Mouse (Mus musculus) thymus, adult 2 months (tissue): ENCODE results near the gene Topaz1. TPM values are rescaled to one million over a fixed set of nuclear protein-coding genes. Genes with fewer than 3 reads are reported as not detected.

ENCODE experiments used
- DNase-seq: peaks from one replicate; pipeline ENCODE4 v3.0.0; 2021
- H3K27ac ChIP-seq: fragments of 200-500 bp; 2 replicates; pipeline ENCODE4 v1.5.1; 2012; ENCODE audit warnings: low read length, control low read depth; ENCODE audit not compliant: control insufficient read depth, insufficient read depth
- H3K27me3 ChIP-seq: fragments of 200-500 bp; 2 replicates; pipeline ENCODE4 v1.6.1; 2012; ENCODE audit warnings: mild to moderate bottlenecking, low read length, moderate library complexity, mixed read lengths; ENCODE audit not compliant: control insufficient read depth, insufficient read depth
- H3K36me3 ChIP-seq: fragments of 200-500 bp; 2 replicates; pipeline ENCODE4 v1.6.1; 2012; ENCODE audit warnings: mild to moderate bottlenecking, low read length, moderate library complexity; ENCODE audit not compliant: control insufficient read depth, insufficient read depth
- H3K4me1 ChIP-seq: fragments of 200-500 bp; replicated peaks from 2 replicates; pipeline ENCODE4 v1.6.1; 2012; ENCODE audit warnings: low read length; ENCODE audit not compliant: control insufficient read depth, insufficient read depth
- H3K4me3 ChIP-seq: fragments of 200-500 bp; 2 replicates; pipeline ENCODE4 v1.5.1; 2012; ENCODE audit warnings: mild to moderate bottlenecking, low read length, control low read depth, moderate library complexity; ENCODE audit not compliant: control insufficient read depth, insufficient read depth
- CTCF ChIP-seq: fragments of 200-500 bp; IDR thresholded peaks from 2 replicates; pipeline ENCODE4 v1.5.1; 2012; ENCODE audit warnings: mild to moderate bottlenecking, control low read depth, low read length, moderate library complexity, borderline replicate concordance; ENCODE audit not compliant: control insufficient read depth, poor library complexity, insufficient read depth; ENCODE audit errors: extremely low read depth
- POLR2A ChIP-seq: fragments of 200-500 bp; IDR thresholded peaks from 2 replicates; pipeline ENCODE4 v1.6.1; 2012; ENCODE audit warnings: mild to moderate bottlenecking, low read length, control low read depth, moderate library complexity; ENCODE audit not compliant: control insufficient read depth, poor library complexity, insufficient read depth; ENCODE audit errors: extremely low read depth
- WGBS: fragments of 180-500 bp; shearing (Covaris S2); methylation state at CpG from one replicate; pipeline ENCODE4 v1.1.7; 2018; 5-methylcytosine and 5-hydroxymethylcytosine counted together
- polyA plus RNA-seq: library from polyadenylated mRNA; depleted of rRNA; stranded (reverse); fragments of >200 nt; gene quantifications from 2 replicates; pipeline ENCODE4 v1.2.3, GENCODE M21; 2012

Topaz1 gene
- polyA plus RNA-seq, 1 experiment, result not detected

GRCm38 (mm10) chr9:122725046-122725765 lies 21.9 kb upstream of the Topaz1 start:
- DNase-seq, result no peak
- H3K4me3 ChIP-seq, result no peak overlapping the region
- no peak overlapping the region for H3K27ac ChIP-seq
- TF ChIP-seq CTCF (no peak), POLR2A (no peak)
- peaks cover 2% of the 10 kb centered on the region; the same call in 1 of the 2 replicates for H3K27me3 ChIP-seq
- 57% methylated on average over 22 of the region's 22 CpGs for WGBS
- H3K36me3 ChIP-seq, result no peaks in the 10 kb centered on the region
- H3K4me1 ChIP-seq, result no peaks in the 10 kb centered on the region

GRCm38 (mm10) chr9:122729500-122729899 lies 17.6 kb upstream of the Topaz1 start:
- no peak overlapping the region for H3K4me3 ChIP-seq
- peak; percentile 30 for DNase-seq
- no peak for TF ChIP-seq POLR2A
- H3K27me3 ChIP-seq, result peaks cover 2% of the 10 kb centered on the region; the same call in 1 of the 2 replicates
- H3K27ac ChIP-seq, result no peak overlapping the region
- no peaks in the 10 kb centered on the region for H3K36me3 ChIP-seq
- 27% methylated on average over 10 of the region's 10 CpGs for WGBS
- no peaks in the 10 kb centered on the region for H3K4me1 ChIP-seq

- TF ChIP-seq POLR2A, result no peak
- no peak for TF ChIP-seq CTCF
- Histone ChIP-seq H3K36me3 (no peaks in the 10 kb centered on the region), H3K4me1 (no peaks in the 10 kb centered on the region), H3K27me3 (no peaks in the 10 kb centered on the region; the same call in 1 of the 2 replicates), H3K4me3 (no peak overlapping the region), H3K27ac (no peak overlapping the region)
- 38% methylated on average over 8 of the region's 8 CpGs for WGBS
- no peak for DNase-seq
These were observed 14.9 kb upstream of the Topaz1 start for GRCm38 (mm10) chr9:122732126-122732810.

- 65% methylated on average over 12 of the region's 12 CpGs for WGBS
- Histone ChIP-seq H3K4me1 (no peaks in the 10 kb centered on the region), H3K27me3 (no peaks in the 10 kb centered on the region; the same call in 1 of the 2 replicates), H3K36me3 (no peaks in the 10 kb centered on the region), H3K27ac (no peak overlapping the region), H3K4me3 (no peak overlapping the region)
- DNase-seq, result no peak
- no peak for TF ChIP-seq POLR2A
- TF ChIP-seq CTCF, result no peak
These were observed 13.9 kb upstream of the Topaz1 start for GRCm38 (mm10) chr9:122733222-122733621.

GRCm38 (mm10) chr9:122734934-122735333 lies 12.2 kb upstream of the Topaz1 start:
- no peaks in the 10 kb centered on the region for H3K4me1 ChIP-seq
- 56% methylated on average over 7 of the region's 7 CpGs for WGBS
- no peak for TF ChIP-seq CTCF
- TF ChIP-seq POLR2A, result no peak
- H3K36me3 ChIP-seq, result no peaks in the 10 kb centered on the region
- no peaks in the 10 kb centered on the region; the same call in 1 of the 2 replicates for H3K27me3 ChIP-seq
- DNase-seq, result no peak
- H3K27ac ChIP-seq, result no peak overlapping the region
- H3K4me3 ChIP-seq, result no peak overlapping the region

GRCm38 (mm10) chr9:122736001-122736400 lies 11.1 kb upstream of the Topaz1 start:
- Histone ChIP-seq H3K36me3 (no peaks in the 10 kb centered on the region), H3K4me1 (no peaks in the 10 kb centered on the region), H3K27ac (no peak overlapping the region), H3K27me3 (no peaks in the 10 kb centered on the region; the same call in 1 of the 2 replicates), H3K4me3 (no peak overlapping the region)
- TF ChIP-seq POLR2A, result no peak
- TF ChIP-seq CTCF, result no peak
- 76% methylated on average over 2 of the region's 2 CpGs for WGBS
- no peak for DNase-seq
